Mouse (Mus musculus) retina, postnatal 1 day (tissue): Measurements from ENCODE around the gene Cyp3a16.
"Not testable (repeated sequence)": the region's sequence is repeated elsewhere in the genome, so short reads cannot be mapped to it uniquely, and the experiment has no call there.

Experiments used
- DNase-seq: peaks from one replicate; pipeline ENCODE4 v3.0.0-alpha.2; 2012

Gene Cyp3a16

GRCm38 (mm10) chr5:145469623-145470022 is at the start of gene Cyp3a16:
Gene Cyp3a16 (minus strand): TSS chr5:145469723.
- DNase-seq: not testable (repeated sequence)

- no peak for DNase-seq
Measured at GRCm38 (mm10) chr5:145490300-145490699, 20.8 kb upstream of the Cyp3a16 start.

- DNase-seq: no peak
Measured at GRCm38 (mm10) chr5:145464304-145465088, 5.0 kb downstream of the Cyp3a16 start.

- DNase-seq: no peak
Measured at GRCm38 (mm10) chr5:145462321-145462720, 7.2 kb downstream of the Cyp3a16 start.

GRCm38 (mm10) chr5:145454389-145454788 is 15.1 kb downstream of the Cyp3a16 start:
- DNase-seq: no peak

- no peak for DNase-seq
Measured at GRCm38 (mm10) chr5:145433688-145434087, 35.8 kb downstream of the Cyp3a16 start.

- DNase-seq: no peak
Measured at GRCm38 (mm10) chr5:145431004-145431403, 38.5 kb downstream of the Cyp3a16 start.

GRCm38 (mm10) chr5:145422287-145422686 is 47.2 kb downstream of the Cyp3a16 start:
- DNase-seq: no peak

GRCm38 (mm10) chr5:145415416-145415815 is 54.1 kb downstream of the Cyp3a16 start:
- not testable (repeated sequence) for DNase-seq
